Mouse (Mus musculus): ENCODE measurements around the gene Tbx4. TPM values are rescaled to one million over a fixed set of nuclear protein-coding genes. Genes with fewer than 3 reads are reported as not detected.

Tbx4 gene
- total RNA-seq, 2 experiments from 2014 or later = 0.14 TPM; not detected in 1

- DNase-seq (ENCODE audit: low spot score in 2 of 2) = no peak
Measured at GRCm38 (mm10) chr11:85850758-85851157, 35.5 kb upstream of the Tbx4 start.

- DNase-seq (ENCODE audit: low spot score in 2 of 2) = no peak
Measured at GRCm38 (mm10) chr11:85857997-85858698, 28.1 kb upstream of the Tbx4 start.

- DNase-seq (ENCODE audit: low spot score in 2 of 2) = no peak
Measured at GRCm38 (mm10) chr11:85864363-85864762, 21.9 kb upstream of the Tbx4 start.

GRCm38 (mm10) chr11:85876059-85876788 lies 10.0 kb upstream of the Tbx4 start:
- no peak for DNase-seq (ENCODE audit: low spot score in 2 of 2)

GRCm38 (mm10) chr11:85884498-85884897 lies 1.7 kb upstream of the Tbx4 start:
- no peak for DNase-seq (ENCODE audit: low spot score in 2 of 2)

GRCm38 (mm10) chr11:85886429-85886785 lies 185 bp downstream of the Tbx4 start:
- no peak for DNase-seq (ENCODE audit: low spot score in 2 of 2)

GRCm38 (mm10) chr11:85887273-85887672 lies 1.1 kb downstream of the Tbx4 start:
- DNase-seq (ENCODE audit: low spot score in 2 of 2) = no peak

- no peak for DNase-seq (ENCODE audit: low spot score in 2 of 2)
Measured at GRCm38 (mm10) chr11:85887801-85888450, 1.7 kb downstream of the Tbx4 start.

- DNase-seq (ENCODE audit: low spot score in 2 of 2) = no peak
Measured at GRCm38 (mm10) chr11:85888451-85888961, 2.3 kb downstream of the Tbx4 start.

GRCm38 (mm10) chr11:85889056-85889729 lies 3.0 kb downstream of the Tbx4 start:
- no peak for DNase-seq (ENCODE audit: low spot score in 2 of 2)

- no peak for DNase-seq (ENCODE audit: low spot score in 2 of 2)
Measured at GRCm38 (mm10) chr11:85889730-85890562, 3.7 kb downstream of the Tbx4 start.

- no peak for DNase-seq (ENCODE audit: low spot score in 2 of 2)
Measured at GRCm38 (mm10) chr11:85890563-85890845, 4.3 kb downstream of the Tbx4 start.

GRCm38 (mm10) chr11:85891010-85891691 lies 4.9 kb downstream of the Tbx4 start:
- DNase-seq (ENCODE audit: low spot score in 2 of 2) = no peak

GRCm38 (mm10) chr11:85891692-85892040 lies 5.4 kb downstream of the Tbx4 start:
- no peak for DNase-seq (ENCODE audit: low spot score in 2 of 2)

- no peak for DNase-seq (ENCODE audit: low spot score in 2 of 2)
Measured at GRCm38 (mm10) chr11:85892771-85893170, 6.5 kb downstream of the Tbx4 start.

- no peak for DNase-seq (ENCODE audit: low spot score in 2 of 2)
Measured at GRCm38 (mm10) chr11:85893400-85894135, 7.3 kb downstream of the Tbx4 start.

- no peak for DNase-seq (ENCODE audit: low spot score in 2 of 2)
Measured at GRCm38 (mm10) chr11:85894136-85894530, 7.9 kb downstream of the Tbx4 start.

- DNase-seq (ENCODE audit: low spot score in 2 of 2) = no peak
Measured at GRCm38 (mm10) chr11:85894731-85895545, 8.7 kb downstream of the Tbx4 start.

All from left cerebral cortex, adult 18-20 months (tissue).